Mouse (Mus musculus) neural tube, embryonic 14.5 days (tissue): Measurements from ENCODE around the gene Zbtb34. TPM values are rescaled to one million over a fixed set of nuclear protein-coding genes. Genes with fewer than 3 reads are reported as not detected.

Experiments
- ATAC-seq: fragments of 200-750 bp; cut with Nextera tagmentation; 2 replicates; pipeline ENCODE4 v1.8.0; 2017; ENCODE audit warnings: low read depth, mild to moderate bottlenecking, moderate TSS enrichment, moderate library complexity
- H3K27ac ChIP-seq: fragments of 300-500 bp; sonication (generic); 2 replicates; pipeline ENCODE4 v1.5.1; 2014; ENCODE audit warnings: low read depth, mild to moderate bottlenecking, control low read depth, low read length, moderate library complexity, mixed read lengths
- H3K27me3 ChIP-seq: fragments of 300-500 bp; sonication (generic); 2 replicates; pipeline ENCODE4 v1.6.1; 2014; ENCODE audit warnings: low read length; ENCODE audit not compliant: control insufficient read depth, insufficient read depth
- H3K36me3 ChIP-seq: fragments of 300-500 bp; sonication (generic); 2 replicates; pipeline ENCODE4 v1.6.1; 2014; ENCODE audit warnings: low read length, mixed read lengths; ENCODE audit not compliant: control insufficient read depth, insufficient read depth
- H3K4me1 ChIP-seq: fragments of 300-500 bp; sonication (generic); 2 replicates; pipeline ENCODE4 v1.6.1; 2014; ENCODE audit warnings: low read length; ENCODE audit not compliant: control insufficient read depth, insufficient read depth
- H3K4me2 ChIP-seq: fragments of 300-500 bp; sonication (generic); 2 replicates; pipeline ENCODE4 v1.6.1; 2014; ENCODE audit warnings: mild to moderate bottlenecking, low read depth, low read length, control low read depth
- H3K4me3 ChIP-seq: fragments of 300-500 bp; sonication (generic); 2 replicates; pipeline ENCODE4 v1.5.1; 2014; ENCODE audit warnings: low read depth, low read length, control low read depth, mixed read lengths
- H3K9ac ChIP-seq: fragments of 300-500 bp; sonication (generic); replicated peaks from 2 replicates; pipeline ENCODE4 v1.6.1; 2014; ENCODE audit warnings: low read depth, mild to moderate bottlenecking, control low read depth, low read length, mixed read lengths
- H3K9me3 ChIP-seq: fragments of 300-500 bp; sonication (generic); 2 replicates; pipeline ENCODE4 v1.6.1; 2016; ENCODE audit warnings: low read length; ENCODE audit not compliant: control insufficient read depth
- WGBS: fragments of 180-500 bp; shearing (Covaris S2); extraction: QIAGEN DNeasy Blood & Tissue Kit; methylation state at CpG from one replicate; pipeline ENCODE4 v1.1.7; 2014; 5-methylcytosine and 5-hydroxymethylcytosine counted together
- polyA plus RNA-seq: library from polyadenylated mRNA; unstranded; fragments of >200 nt; fragmentation: Nextera tagmentation; extraction: Ambion mirVana; gene quantifications from 2 replicates; pipeline ENCODE4 v1.2.1, GENCODE M21; 2014

Zbtb34 gene
- polyA plus RNA-seq, 1 experiment from 2014 or later = 9.6 TPM

DNA sequence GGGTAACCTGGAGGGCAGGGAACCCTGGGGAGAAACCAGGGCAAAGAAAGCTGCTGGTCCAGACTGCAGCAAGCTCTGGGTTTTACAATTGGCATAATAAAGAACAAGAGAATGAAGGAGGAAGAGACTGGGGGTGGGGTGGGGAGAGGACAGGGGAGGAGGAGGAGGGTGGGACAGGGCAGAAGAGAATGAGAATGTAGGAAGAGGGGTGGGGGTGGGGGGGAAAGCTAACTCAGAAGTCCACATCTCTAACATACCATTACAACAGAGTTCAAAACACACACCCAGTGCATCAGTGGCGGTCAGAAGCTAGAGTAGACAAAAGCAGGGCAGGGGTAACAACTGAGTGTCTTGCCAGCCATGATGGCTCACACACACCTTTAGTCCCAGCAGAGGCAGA lies 29.9 kb upstream of the Zbtb34 start:
- Histone ChIP-seq H3K27me3 (no peaks in the 10 kb centered on the region), H3K36me3 (peaks cover 22% of the 10 kb centered on the region; the same call in 1 of the 2 replicates)
- 50% methylated on average over 1 of the region's 1 CpGs for WGBS

DNA sequence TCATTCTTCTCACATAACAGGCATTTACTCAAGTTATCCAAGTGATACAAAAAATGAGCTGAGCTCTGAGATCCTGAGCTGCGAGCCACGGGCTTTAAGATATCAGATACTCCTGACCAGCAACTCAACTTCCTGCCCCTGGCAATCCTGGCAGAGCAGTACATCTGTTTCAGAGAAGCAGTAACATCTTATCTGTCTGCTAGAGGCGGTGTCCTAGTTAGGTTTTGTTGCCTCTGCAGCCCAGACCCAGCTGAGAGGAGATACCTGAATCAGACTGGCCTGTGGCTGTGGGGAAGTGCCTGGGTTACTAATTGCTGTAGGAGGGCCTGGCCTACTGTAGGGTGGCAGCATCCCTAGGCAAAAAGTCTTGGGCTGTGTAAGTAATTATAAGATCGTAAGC lies 28.5 kb upstream of the Zbtb34 start:
- no peak overlapping the region for H3K27ac ChIP-seq
- H3K4me2 ChIP-seq = no peak overlapping the region
- H3K27me3 ChIP-seq = no peaks in the 10 kb centered on the region
- no peaks in the 10 kb centered on the region for H3K9me3 ChIP-seq
- H3K4me1 ChIP-seq = no peaks in the 10 kb centered on the region
- ATAC-seq = no peak
- no peak overlapping the region for H3K9ac ChIP-seq
- H3K4me3 ChIP-seq = no peak overlapping the region
- WGBS = 89% methylated on average over 4 of the region's 4 CpGs
- peaks cover 24% of the 10 kb centered on the region; the same call in 1 of the 2 replicates for H3K36me3 ChIP-seq

More for the DNA sequence above, 29.9 kb upstream of the Zbtb34 start:
- H3K4me2 ChIP-seq = no peak overlapping the region
- no peak overlapping the region for H3K27ac ChIP-seq
- no peaks in the 10 kb centered on the region for H3K9me3 ChIP-seq
- ATAC-seq = no peak
- H3K9ac ChIP-seq = no peak overlapping the region
- H3K4me3 ChIP-seq = no peak overlapping the region
- H3K4me1 ChIP-seq = peaks cover 3% of the 10 kb centered on the region; the same call in 1 of the 2 replicates

DNA sequence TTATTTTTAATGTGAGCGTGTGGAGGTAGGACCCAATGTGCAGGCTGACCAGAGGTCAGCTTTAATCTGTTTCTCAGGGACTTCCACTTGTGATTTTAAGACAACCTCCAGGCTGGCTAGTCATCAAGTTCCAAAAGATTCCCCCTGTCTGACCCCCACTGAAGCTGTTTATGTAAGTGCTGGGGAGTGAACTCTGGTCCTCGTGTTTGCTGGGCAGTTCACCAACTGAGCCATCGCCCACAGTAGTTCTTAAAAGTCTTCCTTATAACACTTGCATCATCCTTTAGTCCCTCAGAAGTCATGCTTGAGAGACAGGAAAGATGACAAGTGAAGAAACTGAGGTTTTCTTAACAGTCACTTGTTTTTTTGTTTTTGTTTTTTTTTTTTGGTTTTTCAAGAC lies 25.6 kb upstream of the Zbtb34 start:
- Histone ChIP-seq H3K4me3 (no peak overlapping the region), H3K4me2 (no peak overlapping the region), H3K9ac (no peak overlapping the region), H3K4me1 (no peaks in the 10 kb centered on the region), H3K36me3 (peaks cover 37% of the 10 kb centered on the region), H3K27me3 (no peaks in the 10 kb centered on the region), H3K27ac (no peak overlapping the region), H3K9me3 (no peaks in the 10 kb centered on the region)
- 83% methylated on average over 3 of the region's 3 CpGs for WGBS
- ATAC-seq = no peak

DNA sequence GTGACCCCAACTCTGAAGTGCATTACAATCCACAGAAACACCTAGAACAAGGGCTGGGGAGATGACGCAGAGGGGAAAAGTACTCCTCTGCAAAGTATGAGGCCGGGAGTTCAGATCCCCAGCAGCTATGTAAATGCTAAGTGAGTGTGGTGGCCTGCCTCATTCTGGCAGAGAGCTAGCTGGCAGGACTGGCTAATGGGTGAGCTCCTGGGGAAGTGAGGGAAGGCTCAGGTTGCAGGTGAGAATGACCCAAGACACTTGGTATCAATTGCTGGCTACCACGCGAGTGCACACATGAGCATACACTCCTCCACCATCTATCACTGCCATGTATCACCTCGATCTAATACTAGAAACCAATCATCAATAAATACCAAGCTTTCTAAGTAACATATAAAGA lies 25.1 kb upstream of the Zbtb34 start:
- no peak overlapping the region for H3K27ac ChIP-seq
- ATAC-seq = no peak
- no peak overlapping the region for H3K9ac ChIP-seq

DNA sequence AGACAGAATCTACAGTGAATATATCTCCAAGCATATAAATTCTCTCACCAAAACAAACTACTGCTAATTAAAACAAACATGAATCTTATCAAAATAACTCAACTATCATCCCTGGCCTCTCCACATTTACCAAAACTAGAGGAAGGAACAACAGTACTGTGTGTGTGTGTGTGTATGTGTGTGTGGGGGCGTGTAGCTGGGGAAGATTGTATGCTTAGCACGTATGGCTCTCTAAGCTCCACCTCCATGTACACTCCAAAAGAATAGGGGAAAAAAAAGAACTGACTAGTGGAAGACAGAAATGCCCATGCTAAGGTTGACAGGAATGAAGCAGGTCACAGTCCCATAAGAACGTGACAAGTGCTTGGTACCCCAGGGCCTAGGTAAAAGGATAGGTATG lies 24.2 kb upstream of the Zbtb34 start:
- H3K4me1 ChIP-seq = no peaks in the 10 kb centered on the region
- no peaks in the 10 kb centered on the region for H3K27me3 ChIP-seq
- H3K4me3 ChIP-seq = no peak overlapping the region
- H3K27ac ChIP-seq = no peak overlapping the region
- WGBS = 88% methylated on average over 3 of the region's 3 CpGs
- no peak for ATAC-seq
- no peak overlapping the region for H3K4me2 ChIP-seq
- H3K36me3 ChIP-seq = peaks cover 37% of the 10 kb centered on the region
- no peak overlapping the region for H3K9ac ChIP-seq
- no peaks in the 10 kb centered on the region for H3K9me3 ChIP-seq

More for the DNA sequence above, 25.1 kb upstream of the Zbtb34 start:
- Histone ChIP-seq H3K9me3 (no peaks in the 10 kb centered on the region), H3K4me2 (no peak overlapping the region), H3K27me3 (no peaks in the 10 kb centered on the region), H3K4me1 (no peaks in the 10 kb centered on the region), H3K4me3 (no peak overlapping the region), H3K36me3 (peaks cover 37% of the 10 kb centered on the region)
- 95% methylated on average over 5 of the region's 5 CpGs for WGBS

GRCm38 (mm10) chr2:33454816-33455215 lies 23.7 kb upstream of the Zbtb34 start:
- H3K4me2 ChIP-seq = no peak overlapping the region

GRCm38 (mm10) chr2:33453476-33453875 lies 22.4 kb upstream of the Zbtb34 start:
- H3K9me3 ChIP-seq = no peaks in the 10 kb centered on the region
- H3K27me3 ChIP-seq = no peaks in the 10 kb centered on the region
- no peaks in the 10 kb centered on the region for H3K4me1 ChIP-seq
- no peak for ATAC-seq
- no peak overlapping the region for H3K9ac ChIP-seq
- H3K4me2 ChIP-seq = no peak overlapping the region
- H3K36me3 ChIP-seq = peaks cover 33% of the 10 kb centered on the region
- no peak overlapping the region for H3K27ac ChIP-seq
- H3K4me3 ChIP-seq = no peak overlapping the region
- WGBS = 74% methylated on average over 3 of the region's 3 CpGs

More at GRCm38 (mm10) chr2:33454816-33455215, 23.7 kb upstream of the Zbtb34 start:
- Histone ChIP-seq H3K4me1 (no peaks in the 10 kb centered on the region), H3K9me3 (no peaks in the 10 kb centered on the region), H3K9ac (no peak overlapping the region), H3K27ac (no peak overlapping the region), H3K27me3 (no peaks in the 10 kb centered on the region), H3K4me3 (no peak overlapping the region), H3K36me3 (peaks cover 35% of the 10 kb centered on the region)
- WGBS = 83% methylated on average over 8 of the region's 8 CpGs
- ATAC-seq = no peak

GRCm38 (mm10) chr2:33452721-33453120 lies 21.6 kb upstream of the Zbtb34 start:
- Histone ChIP-seq H3K4me2 (no peak overlapping the region), H3K27ac (no peak overlapping the region), H3K9ac (no peak overlapping the region), H3K27me3 (no peaks in the 10 kb centered on the region), H3K36me3 (peaks cover 33% of the 10 kb centered on the region), H3K4me3 (no peak overlapping the region), H3K9me3 (no peaks in the 10 kb centered on the region), H3K4me1 (no peaks in the 10 kb centered on the region)
- ATAC-seq = no peak
- WGBS = 90% methylated on average over 5 of the region's 5 CpGs

DNA sequence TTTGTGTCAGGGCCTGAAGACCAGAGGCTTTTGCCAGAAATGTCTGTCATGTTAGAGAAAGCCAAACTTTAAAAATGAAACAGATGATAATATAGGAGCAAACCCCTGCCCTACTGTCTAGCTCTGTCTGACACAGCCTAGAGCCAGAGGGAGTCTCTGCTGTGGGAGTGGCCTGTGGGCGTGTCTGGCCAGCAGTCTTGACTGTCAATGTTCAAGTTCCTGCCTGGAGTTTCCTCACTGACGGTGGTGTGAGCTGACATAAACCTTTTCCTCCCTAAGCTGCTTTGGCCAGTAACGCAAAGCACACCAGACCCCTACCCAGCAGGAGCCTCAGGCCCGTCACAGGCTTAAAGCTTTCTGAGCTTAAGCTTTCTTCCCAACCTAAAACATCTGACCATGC lies 21.0 kb upstream of the Zbtb34 start:
- no peak overlapping the region for H3K4me2 ChIP-seq
- H3K27me3 ChIP-seq = no peaks in the 10 kb centered on the region
- no peaks in the 10 kb centered on the region for H3K4me1 ChIP-seq
- no peak for ATAC-seq
- 69% methylated on average over 4 of the region's 4 CpGs for WGBS
- H3K9me3 ChIP-seq = no peaks in the 10 kb centered on the region
- H3K36me3 ChIP-seq = peaks cover 33% of the 10 kb centered on the region
- H3K9ac ChIP-seq = no peak overlapping the region
- no peak overlapping the region for H3K4me3 ChIP-seq
- no peak overlapping the region for H3K27ac ChIP-seq
